Mouse (Mus musculus) effector memory CD4-positive, alpha-beta T cell, adult 5 months (primary cell): ENCODE results near the gene Akap4. TPM values are rescaled to one million over a fixed set of nuclear protein-coding genes. Genes with fewer than 3 reads are reported as not detected.

Experiments
- polyA plus RNA-seq: library from polyadenylated mRNA; unstranded; fragments of 100-300 nt; shearing (Covaris generic); gene quantifications from one replicate; pipeline ENCODE4 v1.2.1, GENCODE M21; 2017

Akap4 gene
- polyA plus RNA-seq = not detected

DNA sequence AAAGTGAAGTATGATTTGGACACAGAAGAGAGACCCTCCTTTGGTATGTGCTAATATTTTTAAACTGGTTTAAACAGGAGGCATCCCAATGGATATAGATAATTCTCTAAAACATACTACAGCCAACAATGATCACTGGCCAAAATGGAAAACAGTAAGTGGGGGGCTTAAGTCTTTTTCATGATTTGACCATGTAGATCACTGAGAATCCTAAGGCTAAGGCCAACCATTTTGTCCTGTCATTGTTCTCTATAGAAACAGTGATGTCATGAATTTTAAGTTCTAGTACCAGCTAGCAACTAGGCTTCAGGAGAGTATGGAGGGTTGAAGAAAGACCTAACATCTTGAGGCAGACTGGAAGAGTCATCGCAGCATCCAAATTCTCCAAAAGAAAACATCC, at the start of gene Akap4:
Gene Akap4, plus strand, starts transcription at position 301 of the 400 bp plus-strand sequence.

DNA sequence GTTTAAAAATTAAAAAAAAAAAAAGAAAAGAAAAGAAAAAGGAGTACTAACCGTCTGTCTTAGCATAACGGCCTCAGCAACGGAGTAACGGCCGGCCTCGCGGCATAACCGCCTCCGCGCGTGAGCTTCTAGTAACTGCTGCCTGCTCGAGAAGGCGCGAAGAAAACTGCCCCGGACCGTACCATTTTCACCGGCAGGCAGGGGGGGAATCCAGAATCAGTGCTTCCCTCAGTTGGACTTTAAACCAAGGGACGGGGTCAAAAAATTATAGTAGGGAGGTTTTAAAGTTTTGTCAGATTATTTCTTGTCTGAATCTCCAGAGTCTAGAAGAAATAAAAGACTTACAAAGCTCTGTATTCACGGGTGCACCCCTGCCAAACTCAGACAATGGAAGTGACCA, 25.8 kb upstream of the Akap4 start, which contains the start of gene Ccnb3:
Gene Ccnb3, minus strand, starts transcription at position 101 of the 400 bp plus-strand sequence.

Other genes with a start within 250 kb of the Akap4 start
- not detected for gene Ccnb3, start 25.9 kb upstream of the Akap4 start, polyA plus RNA-seq